Comparison of ENCODE assay signal across 9 mouse cellular contexts in genomic region chr2:10242970-10243369, GRCm38 (mm10).
DNase-seq lines count a peak whose midpoint lies in the region.
"Had no signal": no experiment of that assay in that cellular context is flagged by ENCODE, and none has a peak within 500 bp of the region (broad histone marks: within the 10 kb centered on the region; RNA-seq: fewer than 3 reads in every experiment).

No protein-coding gene starts in this region.

- intact Hi-C loops in gastrocnemius, postnatal 36 days (cut with DNase I) = no loop called here

- DNase-seq in gastrocnemius, postnatal 25 days = peak; percentile 45
- no peak for DNase-seq in gastrocnemius, postnatal 36 days
- peak; percentile 25 for DNase-seq in ovary, postnatal 36 days (ENCODE audit: low spot score)
- no peak for DNase-seq in ovary, postnatal 14 days (ENCODE audit: low spot score)
- DNase-seq in kidney, postnatal 25 days = peak; percentile 34 to 47
- DNase-seq in testis, postnatal 10 days (ENCODE audit: low spot score) = peak; percentile 60
- DNase-seq in B cell, adult 2 months = no peak
- DNase-seq in adrenal gland, postnatal 14 days = no peak
- DNase-seq: cerebellum, postnatal 36 days had no signal

Comparison
In these comparisons a context has a peak if more than half of its experiments do, and no peak if none do; other contexts are left out.
1. DNase-seq: peak in gastrocnemius, postnatal 25 days (single experiment), ovary, postnatal 36 days (single experiment), kidney, postnatal 25 days (2 of 2) and testis, postnatal 10 days (single experiment); none in gastrocnemius, postnatal 36 days (0 of 2), ovary, postnatal 14 days (single experiment), B cell, adult 2 months (0 of 2) and adrenal gland, postnatal 14 days (single experiment).